Mouse (Mus musculus) heart, adult 2 months (tissue): ENCODE data around the gene Ppp4r3b.

Experiments used
- CTCF ChIP-seq: fragments of 200-600 bp; IDR thresholded peaks from 2 replicates; pipeline ENCODE4 v1.8.1; 2022; ENCODE audit warnings: antibody characterized with exemption, mild to moderate bottlenecking, moderate library complexity
- EP300 ChIP-seq: fragments of 200-500 bp; IDR thresholded peaks from 2 replicates; pipeline ENCODE4 v1.6.1; 2011; ENCODE audit warnings: low read depth, low read length, control low read depth; ENCODE audit not compliant: insufficient read depth

DNA sequence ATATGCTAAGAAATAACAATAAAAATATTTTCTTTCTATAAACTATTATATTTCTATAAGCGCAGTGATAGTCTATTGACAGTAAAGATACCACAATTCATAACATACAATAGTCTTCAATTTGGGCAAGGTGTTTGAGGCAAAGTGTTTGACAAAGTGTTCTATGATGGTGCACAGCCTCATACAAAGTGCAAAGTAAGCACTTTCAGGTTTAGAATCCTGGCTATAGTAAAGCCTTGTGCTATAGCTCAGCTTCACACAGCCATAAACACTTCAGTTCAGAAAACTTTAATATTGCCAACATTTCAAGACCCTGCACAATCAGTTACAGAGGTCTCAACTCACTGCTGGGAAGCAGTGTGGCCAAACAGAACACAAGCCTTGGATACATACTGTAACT is 66.7 kb downstream of the Ppp4r3b start:
- TF ChIP-seq CTCF = no peak
- TF ChIP-seq EP300 = no peak
